Mouse (Mus musculus): Measurements from ENCODE around the gene Scamp3.

DNA sequence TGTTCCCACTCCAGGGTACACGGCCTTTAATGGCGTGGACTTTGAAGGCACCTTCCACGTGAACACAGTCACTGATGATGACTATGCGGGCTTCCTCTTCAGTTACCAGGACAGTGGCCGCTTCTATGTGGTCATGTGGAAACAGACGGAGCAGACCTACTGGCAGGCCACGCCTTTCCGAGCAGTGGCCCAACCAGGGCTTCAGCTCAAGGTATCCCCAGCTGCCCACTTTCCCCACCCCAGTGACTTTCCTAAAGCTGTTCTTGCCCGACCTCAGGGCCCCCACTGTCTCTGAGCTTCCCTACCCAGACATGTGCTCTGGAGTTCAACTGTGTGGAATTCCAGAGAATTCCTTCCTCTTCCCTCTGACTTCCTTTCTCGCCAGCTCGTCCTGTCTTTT, 47.5 kb downstream of the Scamp3 start:
- TF ChIP-seq CTCF (IDR thresholded peaks at IDR 0.05; ENCODE audit: low read depth) (no peak), EP300 (IDR thresholded peaks at IDR 0.05; ENCODE audit: low read depth) (no peak)

Data from liver, embryonic 14.5 days (tissue).